Mouse (Mus musculus) intestine, postnatal 0 days (tissue): ENCODE results near the gene Trim8. TPM values are rescaled to one million over a fixed set of nuclear protein-coding genes. Genes with fewer than 3 reads are reported as not detected.

Experiments
- ATAC-seq: fragments of 200-750 bp; cut with Nextera tagmentation; 2 replicates; pipeline ENCODE4 v1.8.0; 2017; ENCODE audit warnings: mild to moderate bottlenecking, moderate TSS enrichment, moderate library complexity
- H3K27ac ChIP-seq: fragments of 300-500 bp; sonication (generic); 2 replicates; pipeline ENCODE4 v1.5.1; 2014; ENCODE audit warnings: mild to moderate bottlenecking, low read depth, low read length, moderate library complexity
- H3K27me3 ChIP-seq: fragments of 300-500 bp; sonication (generic); replicated peaks from 2 replicates; pipeline ENCODE4 v1.6.1; 2014; ENCODE audit warnings: low read length, mixed read lengths; ENCODE audit not compliant: control insufficient read depth, insufficient read depth
- H3K36me3 ChIP-seq: fragments of 300-500 bp; sonication (generic); 2 replicates; pipeline ENCODE4 v1.6.1; 2014; ENCODE audit warnings: mild to moderate bottlenecking, moderate library complexity; ENCODE audit not compliant: control insufficient read depth, insufficient read depth
- H3K4me1 ChIP-seq: fragments of 300-500 bp; sonication (generic); replicated peaks from 2 replicates; pipeline ENCODE4 v1.6.1; 2014; ENCODE audit warnings: antibody characterized with exemption, low read length, mixed read lengths; ENCODE audit not compliant: control insufficient read depth, insufficient read depth
- H3K4me2 ChIP-seq: fragments of 300-500 bp; sonication (generic); replicated peaks from 2 replicates; pipeline ENCODE4 v1.6.1; 2014; ENCODE audit warnings: low read depth, mild to moderate bottlenecking, moderate library complexity
- H3K4me3 ChIP-seq: fragments of 300-500 bp; sonication (generic); 2 replicates; pipeline ENCODE4 v1.5.1; 2014; ENCODE audit warnings: low read depth, low read length
- H3K9ac ChIP-seq: fragments of 300-500 bp; sonication (generic); 2 replicates; pipeline ENCODE4 v1.6.1; 2014; ENCODE audit warnings: mild to moderate bottlenecking, low read depth, low read length
- H3K9me3 ChIP-seq: fragments of 300-500 bp; sonication (generic); 2 replicates; pipeline ENCODE4 v1.6.1; 2016; ENCODE audit warnings: mixed run types; ENCODE audit not compliant: control insufficient read depth
- CTCF ChIP-seq: sonication (generic); IDR thresholded peaks from 2 replicates; pipeline ENCODE4 v1.5.1; 2016; ENCODE audit warnings: low read depth, mild to moderate bottlenecking, control low read depth, antibody characterized with exemption, moderate library complexity
- WGBS: fragments of 180-500 bp; shearing (Covaris S2); extraction: QIAGEN DNeasy Blood & Tissue Kit; methylation state at CpG from one replicate; pipeline ENCODE4 v1.1.7; 2014; 5-methylcytosine and 5-hydroxymethylcytosine counted together
- polyA plus RNA-seq: library from polyadenylated mRNA; unstranded; fragments of >200 nt; fragmentation: Nextera tagmentation; extraction: Ambion mirVana; gene quantifications from 2 replicates; pipeline ENCODE4 v1.2.1, GENCODE M21; 2015

Gene Trim8
- polyA plus RNA-seq, 1 experiment from 2014 or later: 17.1 TPM

DNA sequence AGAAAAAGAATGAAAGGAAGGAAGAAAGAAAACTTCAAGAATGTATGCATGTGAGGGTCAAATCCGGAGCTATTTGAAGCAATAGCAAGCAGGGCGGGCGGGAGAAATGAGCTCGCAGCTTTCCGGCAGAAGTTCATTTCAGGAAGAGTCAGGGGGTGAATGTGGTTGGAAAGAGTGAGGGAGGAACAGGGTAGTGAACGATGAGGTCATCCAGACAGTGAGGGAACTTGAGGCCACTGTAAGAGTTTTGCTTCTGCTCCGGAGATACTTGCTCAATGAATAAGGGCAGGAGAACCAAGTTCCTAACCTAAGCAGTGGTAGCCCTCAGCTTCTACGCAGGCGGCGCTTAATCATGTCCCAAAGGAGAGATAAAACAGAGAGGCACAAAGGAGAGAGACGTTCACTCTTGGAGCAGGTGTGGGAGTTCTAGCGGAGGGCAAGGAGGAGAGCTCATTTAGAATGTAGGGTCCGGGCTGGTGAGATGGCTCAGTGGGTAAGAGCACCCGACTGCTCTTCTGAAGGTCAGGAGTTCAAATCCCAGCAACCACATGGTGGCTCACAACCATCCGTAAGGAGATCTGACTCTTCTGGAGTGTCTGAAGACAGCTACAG is 21.0 kb downstream of the Trim8 start:
- no peak overlapping the region for H3K9ac ChIP-seq
- H3K27ac ChIP-seq: no peak overlapping the region

DNA sequence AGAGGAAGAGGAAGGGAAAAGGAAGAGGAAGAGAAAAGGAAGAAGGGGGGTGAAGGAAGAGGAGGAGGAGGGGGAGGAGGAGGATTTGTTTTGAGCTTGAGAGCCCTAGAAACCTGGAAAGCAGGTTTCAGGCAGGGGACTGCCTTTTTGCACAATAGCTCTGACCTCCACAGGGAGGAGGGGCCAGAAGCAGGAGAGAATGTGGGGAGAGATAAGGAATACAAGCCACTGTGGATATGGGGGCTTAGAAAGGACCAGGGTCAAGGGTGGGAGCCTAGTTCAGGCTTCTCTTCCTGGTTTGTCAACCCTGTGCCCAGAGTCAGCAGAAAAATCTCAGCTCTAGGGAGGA is 21.6 kb downstream of the Trim8 start:
- H3K27me3 ChIP-seq: no peaks in the 10 kb centered on the region
- H3K4me3 ChIP-seq: no peak overlapping the region
- H3K36me3 ChIP-seq: no peaks in the 10 kb centered on the region
- peak overlapping the region; percentile 44; the same call in 1 of the 2 replicates for H3K4me2 ChIP-seq
- no peak overlapping the region for H3K27ac ChIP-seq
- H3K9me3 ChIP-seq: no peaks in the 10 kb centered on the region
- no peak for ATAC-seq
- no peak overlapping the region for H3K9ac ChIP-seq
- H3K4me1 ChIP-seq: peaks cover 28% of the 10 kb centered on the region
- no peak for TF ChIP-seq CTCF

More for the DNA sequence above, 21.0 kb downstream of the Trim8 start:
- no peak for ATAC-seq
- H3K4me2 ChIP-seq: no peak overlapping the region
- peaks cover 28% of the 10 kb centered on the region for H3K4me1 ChIP-seq
- 28% methylated on average over 15 of the region's 15 CpGs for WGBS
- H3K27me3 ChIP-seq: no peaks in the 10 kb centered on the region
- H3K4me3 ChIP-seq: no peak overlapping the region
- no peaks in the 10 kb centered on the region for H3K36me3 ChIP-seq
- no peaks in the 10 kb centered on the region for H3K9me3 ChIP-seq
- TF ChIP-seq CTCF: no peak

DNA sequence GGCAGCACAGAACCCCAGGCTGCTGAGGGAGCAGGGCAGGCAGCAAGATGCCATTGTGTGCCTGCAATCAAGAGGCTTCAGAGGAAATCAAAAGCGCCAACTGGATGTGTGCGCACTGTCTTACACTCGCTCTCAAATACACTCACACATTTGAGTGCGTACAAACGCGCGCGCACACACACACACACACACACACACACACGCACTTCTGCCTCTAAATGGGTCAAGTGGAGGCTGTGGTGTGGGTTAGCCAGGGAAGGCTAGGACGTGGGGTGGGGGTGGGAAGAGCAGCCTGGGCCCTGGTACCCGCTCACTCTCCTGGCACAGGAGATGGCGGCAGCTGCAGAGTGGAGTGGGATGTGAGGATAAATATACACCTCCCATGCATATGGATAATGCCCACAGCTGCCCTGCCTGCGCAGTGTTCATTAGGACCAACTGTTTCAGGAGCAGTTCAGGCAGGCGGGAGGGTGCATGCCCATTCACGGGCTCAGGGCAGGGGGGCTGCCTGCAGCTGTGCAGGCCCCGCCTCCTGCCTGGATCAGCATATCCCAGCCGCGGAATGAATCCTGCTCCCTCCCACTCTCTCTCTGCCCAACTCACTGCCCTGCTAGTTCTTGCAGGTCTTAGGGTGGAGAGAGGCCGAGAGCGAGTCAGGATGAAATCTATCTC is 22.1 kb downstream of the Trim8 start:
- H3K27ac ChIP-seq: peak overlapping the region; percentile 30; the same call in 1 of the 2 replicates
- 0 out of 2 replicates have a peak, but pooled peaks have one; percentile 7 for ATAC-seq
- WGBS: 26% methylated on average over 20 of the region's 20 CpGs
- H3K27me3 ChIP-seq: no peaks in the 10 kb centered on the region
- peaks cover 26% of the 10 kb centered on the region for H3K4me1 ChIP-seq
- no peaks in the 10 kb centered on the region for H3K9me3 ChIP-seq
- no peak overlapping the region for H3K9ac ChIP-seq
- peak overlapping the region; percentile 44 for H3K4me2 ChIP-seq
- no peak for TF ChIP-seq CTCF
- H3K4me3 ChIP-seq: no peak overlapping the region
- no peaks in the 10 kb centered on the region for H3K36me3 ChIP-seq

DNA sequence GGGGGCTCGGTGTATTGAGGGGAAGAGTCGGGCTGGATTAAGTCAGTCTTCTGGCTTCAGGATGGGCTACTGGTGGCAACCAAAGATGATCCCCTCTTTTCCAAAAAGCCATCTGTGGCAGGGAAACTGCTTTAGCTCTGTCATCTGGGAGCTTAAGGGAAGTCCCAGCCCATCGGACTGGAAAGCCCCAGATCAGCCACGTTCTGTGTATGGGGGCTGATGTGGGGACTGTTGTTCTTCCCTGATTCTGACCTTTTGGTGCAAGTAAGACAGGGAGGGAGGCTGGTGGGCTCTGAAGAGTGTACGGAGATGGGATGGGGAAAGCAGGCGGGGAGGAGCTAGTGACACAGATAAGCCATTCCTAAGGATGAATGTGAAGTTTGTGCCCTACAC is 22.6 kb downstream of the Trim8 start:
- Histone ChIP-seq H3K9ac (no peak overlapping the region), H3K4me2 (peak overlapping the region; percentile 44), H3K27ac (peak overlapping the region; percentile 54), H3K4me3 (no peak overlapping the region), H3K9me3 (no peaks in the 10 kb centered on the region), H3K36me3 (no peaks in the 10 kb centered on the region), H3K27me3 (no peaks in the 10 kb centered on the region), H3K4me1 (peaks cover 26% of the 10 kb centered on the region)
- 24% methylated on average over 6 of the region's 6 CpGs for WGBS
- TF ChIP-seq CTCF: no peak
- ATAC-seq: no peak

DNA sequence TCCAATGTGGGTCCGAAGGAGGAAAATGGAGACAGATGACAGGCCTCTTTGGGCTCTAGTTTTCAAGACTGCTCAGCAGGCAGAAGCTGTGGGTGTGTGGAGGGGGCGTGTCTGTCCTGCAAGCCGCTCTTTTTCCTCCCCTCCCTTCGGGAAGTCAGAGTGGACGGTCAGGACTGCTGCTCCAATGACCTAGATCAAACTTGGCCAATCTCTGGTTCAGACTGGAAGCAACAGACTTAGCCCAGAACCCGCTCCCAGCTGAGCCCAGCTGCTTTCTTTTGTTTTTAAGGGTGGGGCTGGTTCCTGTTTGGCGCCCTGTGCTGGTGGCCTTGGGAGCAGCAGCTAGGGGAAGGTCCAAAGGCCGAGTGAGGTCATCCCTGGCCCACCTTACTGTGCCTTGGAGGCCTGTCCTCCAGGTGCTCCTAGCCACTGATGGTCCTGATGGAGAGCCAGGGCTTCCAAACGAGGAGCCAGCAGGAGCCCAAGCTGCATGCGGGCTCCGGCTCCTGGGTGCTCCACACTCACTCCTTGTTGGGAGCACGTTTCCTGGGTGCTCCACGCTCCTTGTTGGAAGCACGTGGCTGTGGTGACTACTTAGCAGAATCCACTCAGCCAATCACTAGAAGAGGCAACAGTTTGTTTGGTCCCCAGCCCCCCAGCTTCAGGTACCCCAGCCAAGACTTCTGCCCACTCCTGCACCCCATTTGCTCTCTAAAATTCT is 23.3 kb downstream of the Trim8 start:
- H3K9ac ChIP-seq: no peak overlapping the region
- H3K4me3 ChIP-seq: no peak overlapping the region

More for the DNA sequence above, 23.3 kb downstream of the Trim8 start:
- peak overlapping the region; percentile 54 for H3K27ac ChIP-seq
- H3K9me3 ChIP-seq: no peaks in the 10 kb centered on the region
- 26% methylated on average over 14 of the region's 14 CpGs for WGBS
- ATAC-seq: peak; percentile 65
- H3K4me1 ChIP-seq: peaks cover 28% of the 10 kb centered on the region
- peak overlapping the region; percentile 44 for H3K4me2 ChIP-seq
- H3K27me3 ChIP-seq: no peaks in the 10 kb centered on the region
- H3K36me3 ChIP-seq: no peaks in the 10 kb centered on the region
- peak; percentile 64 for TF ChIP-seq CTCF
